Mouse (Mus musculus) kidney, adult 2 months (tissue): ENCODE data around the gene Ulbp1.

Experiments
- CTCF ChIP-seq: fragments of 200-500 bp; conservative IDR thresholded peaks from 2 replicates; pipeline ENCODE4 v1.5.1; 2011; ENCODE audit warnings: low read depth, mild to moderate bottlenecking, control low read depth, low read length, moderate library complexity, mixed read lengths; ENCODE audit not compliant: insufficient read depth, insufficient read length
- POLR2A ChIP-seq: fragments of 200-500 bp; IDR thresholded peaks from one replicate; pipeline ENCODE4 v1.6.1; 2011; ENCODE audit warnings: low read depth, low read length, control low read depth

DNA sequence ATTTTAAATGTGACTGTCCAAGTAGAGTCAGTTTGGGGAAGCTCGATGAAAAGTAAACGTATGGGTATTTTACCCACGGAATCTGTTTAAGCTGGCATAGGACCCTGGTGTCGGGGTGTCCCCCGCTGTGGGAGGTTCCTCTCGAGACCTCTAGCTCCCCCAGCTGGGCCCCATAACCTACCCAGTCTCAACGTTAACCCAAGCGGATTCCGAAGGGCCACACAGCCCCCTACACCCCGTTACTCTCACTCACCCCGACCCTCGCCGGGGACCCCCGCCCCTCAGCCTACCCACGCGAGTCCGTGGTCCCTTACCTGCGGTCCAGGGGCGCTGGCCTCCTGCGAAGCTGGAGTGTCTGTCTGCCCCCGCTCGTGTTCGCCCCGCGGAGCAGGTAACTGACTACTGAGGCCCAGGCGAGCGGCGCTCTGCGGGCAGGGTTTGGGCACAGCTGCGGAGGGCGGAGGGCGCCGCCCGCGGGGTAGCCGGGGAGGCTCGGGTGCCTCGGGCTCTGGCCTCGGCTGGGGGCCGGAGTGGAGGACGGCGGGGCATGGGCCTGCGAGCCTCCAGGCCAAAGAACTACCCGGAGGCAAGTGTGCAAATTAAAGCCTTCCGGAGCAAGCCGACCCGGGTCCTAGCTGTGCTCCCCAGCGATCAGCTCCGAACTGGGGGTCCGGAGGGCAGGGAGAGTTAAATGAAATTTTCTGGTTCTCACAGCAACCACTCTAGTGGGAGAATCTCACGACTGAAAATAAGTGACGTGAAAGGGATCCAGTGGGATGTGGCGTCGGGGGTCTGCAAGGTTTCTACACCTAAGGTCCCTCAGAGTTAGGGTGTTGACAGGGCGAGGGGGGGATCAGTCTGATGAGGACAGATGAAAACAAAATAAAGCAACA, 80.0 kb downstream of the Ulbp1 start:
- no peak for TF ChIP-seq CTCF
- no peak for TF ChIP-seq POLR2A
